Comparison of ENCODE assay signal across 32 mouse cellular contexts in the genomic region with DNA sequence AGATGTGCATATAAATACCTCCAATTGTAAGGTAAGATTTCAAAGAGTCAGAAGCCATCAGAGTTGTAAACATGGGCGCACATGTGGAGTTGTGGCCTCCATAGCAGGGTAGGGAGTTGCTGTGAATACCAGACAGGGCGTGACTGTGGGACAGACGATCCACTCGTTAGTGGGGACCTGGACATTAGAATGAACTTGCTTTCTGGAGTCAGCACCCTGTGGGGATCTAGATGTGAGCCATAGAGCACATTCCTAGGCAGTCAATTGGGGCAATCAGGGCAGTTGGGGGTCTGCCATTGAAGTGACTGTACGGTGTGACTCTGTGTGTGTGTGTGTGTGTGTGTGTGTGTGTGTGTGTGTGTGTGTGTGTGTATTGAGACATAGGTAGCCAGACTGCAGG. TPM values are rescaled to one million over a fixed set of nuclear protein-coding genes. Genes with fewer than 3 reads are reported as not detected.
"Had no signal": no experiment of that assay in that cellular context is flagged by ENCODE, and none has a peak within 500 bp of the region (broad histone marks: within the 10 kb centered on the region; RNA-seq: fewer than 3 reads in every experiment).

No protein-coding gene starts in this region.

- H3K27ac ChIP-seq: limb, embryonic 10.5 days; limb, embryonic 12.5 days; limb, embryonic 13.5 days; limb, embryonic 15.5 days; liver, embryonic 12.5 days; liver, embryonic 13.5 days; liver, embryonic 14.5 days; liver, embryonic 15.5 days; lung, embryonic 15.5 days; macrophage; midbrain, embryonic 10.5 days; midbrain, embryonic 12.5 days; midbrain, embryonic 13.5 days; midbrain, embryonic 15.5 days; neural tube, embryonic 12.5 days; neural tube, embryonic 13.5 days had no signal

- H3K4me3 ChIP-seq: limb, embryonic 10.5 days; limb, embryonic 12.5 days; limb, embryonic 13.5 days; limb, embryonic 15.5 days; liver, embryonic 12.5 days; liver, embryonic 13.5 days; liver, embryonic 15.5 days; lung, embryonic 15.5 days; midbrain, embryonic 10.5 days; midbrain, embryonic 12.5 days; midbrain, embryonic 13.5 days; midbrain, embryonic 15.5 days; myocyte; neural tube, embryonic 12.5 days; neural tube, embryonic 13.5 days had no signal

- H3K36me3 ChIP-seq: limb, embryonic 10.5 days; limb, embryonic 12.5 days; limb, embryonic 13.5 days; limb, embryonic 15.5 days; liver, embryonic 12.5 days; liver, embryonic 13.5 days; liver, embryonic 15.5 days; lung, embryonic 15.5 days; midbrain, embryonic 10.5 days; midbrain, embryonic 12.5 days; midbrain, embryonic 13.5 days; midbrain, embryonic 15.5 days; neural tube, embryonic 12.5 days; neural tube, embryonic 13.5 days had no signal

- H3K27me3 ChIP-seq: limb, embryonic 12.5 days; limb, embryonic 13.5 days; limb, embryonic 15.5 days; liver, embryonic 12.5 days; liver, embryonic 13.5 days; liver, embryonic 15.5 days; lung, embryonic 15.5 days; midbrain, embryonic 12.5 days; midbrain, embryonic 13.5 days; midbrain, embryonic 15.5 days; neural tube, embryonic 12.5 days; neural tube, embryonic 13.5 days had no signal

- H3K9me3 ChIP-seq: limb, embryonic 10.5 days; limb, embryonic 12.5 days; limb, embryonic 13.5 days; limb, embryonic 15.5 days; liver, embryonic 12.5 days; liver, embryonic 13.5 days; liver, embryonic 15.5 days; lung, embryonic 15.5 days; midbrain, embryonic 10.5 days; midbrain, embryonic 12.5 days; midbrain, embryonic 13.5 days; midbrain, embryonic 15.5 days; neural tube, embryonic 12.5 days; neural tube, embryonic 13.5 days had no signal

- H3K4me1 ChIP-seq: limb, embryonic 10.5 days; limb, embryonic 12.5 days; limb, embryonic 13.5 days; limb, embryonic 15.5 days; liver, embryonic 12.5 days; liver, embryonic 13.5 days; liver, embryonic 15.5 days; megakaryocyte, embryonic 14.5 days; midbrain, embryonic 10.5 days; midbrain, embryonic 12.5 days; midbrain, embryonic 13.5 days; midbrain, embryonic 15.5 days; neural tube, embryonic 12.5 days; neural tube, embryonic 13.5 days had no signal

- DNase-seq: left cerebral cortex, postnatal 4 days; liver; liver, embryonic 13.5 days; liver, postnatal 0 days; lung, adult 18-20 months; lung, adult 2 months; lung, embryonic 14.5 days; lung, postnatal 10 days; lung, postnatal 14 days; lung, postnatal 36 days; lung, postnatal 4 days; midbrain, embryonic 14.5 days had no signal

- ATAC-seq: liver, embryonic 12.5 days; liver, postnatal 0 days; lung, postnatal 0 days; midbrain, embryonic 13.5 days; midbrain, embryonic 15.5 days had no signal

- H3K9ac ChIP-seq: limb, embryonic 12.5 days; limb, embryonic 13.5 days; limb, embryonic 15.5 days; liver, embryonic 12.5 days; liver, embryonic 13.5 days; liver, embryonic 14.5 days; liver, embryonic 15.5 days; liver, postnatal 0 days; lung, embryonic 14.5 days; lung, embryonic 15.5 days; midbrain, embryonic 12.5 days; midbrain, embryonic 13.5 days; midbrain, embryonic 15.5 days; neural tube, embryonic 12.5 days; neural tube, embryonic 13.5 days had no signal

- H3K4me2 ChIP-seq: limb, embryonic 12.5 days; limb, embryonic 13.5 days; limb, embryonic 15.5 days; liver, embryonic 12.5 days; liver, embryonic 13.5 days; liver, embryonic 15.5 days; lung, embryonic 14.5 days; lung, embryonic 15.5 days; midbrain, embryonic 11.5 days; midbrain, embryonic 12.5 days; midbrain, embryonic 13.5 days; midbrain, embryonic 15.5 days; neural tube, embryonic 12.5 days; neural tube, embryonic 13.5 days had no signal

RNA-seq across cellular contexts. Expression of gene Cacna1a, which starts 3.4 kb away (rescaled TPM):
- total RNA-seq: monocyte, adult 5-6 weeks had no signal
